Mouse (Mus musculus): ENCODE results near the gene Ankrd55. TPM values are rescaled to one million over a fixed set of nuclear protein-coding genes. Genes with fewer than 3 reads are reported as not detected.

Ankrd55 gene
- polyA plus RNA-seq, 1 experiment from 2014 or later = 1.3 TPM

DNA sequence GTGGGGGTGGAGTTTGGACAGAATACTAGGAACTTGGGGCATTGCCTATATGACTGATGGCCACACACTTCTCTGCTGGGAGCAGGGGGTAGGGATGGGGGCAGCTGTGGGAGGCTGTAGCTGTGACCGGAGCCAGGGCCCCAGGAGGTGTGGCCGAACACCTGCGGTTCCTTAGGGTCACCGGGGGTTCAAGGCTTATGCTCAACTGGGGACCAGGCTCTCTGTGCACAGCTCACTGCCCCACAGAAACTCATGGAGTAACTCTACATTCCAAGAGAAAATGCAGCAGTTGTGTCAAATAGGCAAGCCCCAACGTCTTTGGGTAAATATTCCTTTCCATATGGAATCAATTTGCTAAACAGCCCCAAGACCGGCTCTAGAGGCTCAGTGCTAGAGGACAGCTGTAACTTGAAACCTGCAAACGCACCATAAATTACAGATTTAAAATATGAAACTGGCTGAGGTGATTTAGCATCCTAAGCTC, 58.5 kb downstream of the Ankrd55 start:
- Histone ChIP-seq H3K4me2 (no peak overlapping the region), H3K36me3 (ENCODE audit: poor library complexity, severe bottlenecking) (no peaks in the 10 kb centered on the region), H3K4me3 (no peak overlapping the region), H3K4me1 (no peaks in the 10 kb centered on the region), H3K9ac (no peak overlapping the region), H3K27ac (no peak overlapping the region), H3K9me3 (replicated peaks) (no peaks in the 10 kb centered on the region), H3K27me3 (no peaks in the 10 kb centered on the region)
- 71% methylated on average over 7 of the region's 7 CpGs for WGBS
- no peak for ATAC-seq

DNA sequence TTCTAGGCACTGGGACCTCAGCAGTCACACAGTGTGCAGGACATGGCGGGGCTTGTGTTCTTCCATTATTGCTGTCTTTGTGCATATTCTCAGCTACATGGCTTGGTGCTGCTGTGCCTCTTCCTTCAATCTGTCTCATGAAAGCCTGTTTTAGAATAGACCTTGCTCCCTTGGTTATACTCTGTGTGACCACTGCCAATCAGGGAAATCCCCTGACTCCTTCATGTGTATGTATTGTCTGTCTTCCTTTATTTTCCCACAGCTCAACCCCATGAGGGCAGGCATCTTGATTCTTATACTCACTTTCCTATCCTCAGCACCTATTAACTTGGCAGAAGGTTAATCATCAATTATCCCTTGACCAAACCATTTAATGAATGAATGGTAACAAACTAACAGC, 60.0 kb downstream of the Ankrd55 start:
- Histone ChIP-seq H3K4me3 (no peak overlapping the region), H3K4me2 (no peak overlapping the region), H3K27me3 (no peaks in the 10 kb centered on the region), H3K36me3 (ENCODE audit: poor library complexity, severe bottlenecking) (no peaks in the 10 kb centered on the region), H3K4me1 (no peaks in the 10 kb centered on the region), H3K9me3 (replicated peaks) (no peaks in the 10 kb centered on the region), H3K9ac (no peak overlapping the region), H3K27ac (no peak overlapping the region)
- ATAC-seq = no peak
- WGBS = 94% methylated on average over 1 of the region's 1 CpGs

DNA sequence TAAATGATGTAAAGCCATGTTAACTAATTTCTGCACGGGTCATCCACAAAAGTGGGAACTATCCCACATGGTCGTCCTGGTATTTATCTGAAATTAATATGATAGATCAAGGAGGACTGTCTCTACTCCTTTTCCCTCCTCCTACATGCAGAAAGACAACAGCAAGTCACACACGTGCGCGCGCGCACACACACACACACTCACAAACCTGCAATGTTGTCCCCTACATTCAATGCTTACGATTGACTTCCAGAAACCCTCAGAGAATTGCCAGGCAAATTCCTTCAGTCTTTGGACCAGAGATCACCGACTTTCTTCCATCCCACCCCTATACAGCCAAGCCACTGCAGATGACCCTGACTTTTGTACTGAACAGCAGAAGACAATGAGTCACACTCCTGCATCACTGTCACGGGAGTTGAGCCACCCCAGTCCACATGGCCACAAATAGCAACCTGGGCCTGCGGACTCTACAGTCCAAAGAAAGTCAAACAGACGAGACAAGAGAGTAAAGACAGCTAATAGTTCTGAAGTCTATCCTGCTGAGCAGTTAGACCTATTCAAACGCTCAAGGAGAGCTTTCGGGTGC, 60.7 kb downstream of the Ankrd55 start:
- Histone ChIP-seq H3K9ac (no peak overlapping the region), H3K9me3 (replicated peaks) (no peaks in the 10 kb centered on the region), H3K36me3 (ENCODE audit: poor library complexity, severe bottlenecking) (no peaks in the 10 kb centered on the region), H3K4me1 (peaks cover 4% of the 10 kb centered on the region), H3K27me3 (no peaks in the 10 kb centered on the region), H3K4me3 (no peak overlapping the region), H3K4me2 (no peak overlapping the region), H3K27ac (no peak overlapping the region)
- WGBS = 92% methylated on average over 14 of the region's 14 CpGs
- ATAC-seq = no peak

DNA sequence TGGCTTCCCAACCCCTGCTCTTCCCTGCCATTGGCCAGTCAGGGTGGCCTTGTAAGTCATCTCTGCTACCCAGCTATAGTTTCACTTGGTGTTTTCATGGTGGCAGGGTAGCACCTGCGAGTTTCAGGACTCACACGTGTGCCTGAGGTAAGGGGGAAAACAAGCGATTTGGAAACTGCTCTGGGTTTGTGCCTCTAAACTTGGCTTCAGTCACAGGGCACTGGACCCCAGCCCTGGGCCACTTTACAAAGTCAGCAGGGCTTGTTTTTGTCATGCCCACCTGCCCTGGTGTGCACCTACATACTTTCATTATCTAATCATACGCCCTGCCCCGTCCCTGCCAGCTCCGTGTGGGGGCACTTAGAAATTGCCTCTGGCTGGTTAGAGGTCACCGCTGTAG, 61.2 kb downstream of the Ankrd55 start:
- 93% methylated on average over 7 of the region's 7 CpGs for WGBS
- ATAC-seq = no peak
- no peak overlapping the region for H3K4me3 ChIP-seq

DNA sequence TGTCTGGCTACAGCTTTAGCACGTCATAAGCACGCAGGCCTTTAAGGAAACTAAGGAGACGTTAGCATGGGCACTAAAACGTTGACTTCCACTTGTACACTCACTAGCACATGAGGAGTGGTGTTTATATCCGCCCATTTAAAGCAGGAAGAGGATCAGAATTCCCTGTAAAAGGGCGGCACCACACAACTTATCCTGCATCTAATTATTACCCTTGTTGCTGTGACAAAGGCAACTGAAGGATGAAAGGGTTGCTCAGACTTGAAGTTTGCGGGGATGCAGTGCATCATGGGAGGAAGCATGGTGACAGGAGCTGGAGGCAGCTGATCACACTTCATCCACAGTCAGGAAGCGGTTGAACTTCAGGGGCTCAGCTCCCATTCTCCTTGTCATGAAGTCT, 63.7 kb downstream of the Ankrd55 start:
- 76% methylated on average over 8 of the region's 8 CpGs for WGBS
- no peak overlapping the region for H3K9ac ChIP-seq
- peaks cover 18% of the 10 kb centered on the region for H3K4me1 ChIP-seq
- no peak overlapping the region for H3K27ac ChIP-seq
- H3K4me3 ChIP-seq = no peak overlapping the region
- no peaks in the 10 kb centered on the region for H3K36me3 ChIP-seq (ENCODE audit: poor library complexity, severe bottlenecking)
- H3K4me2 ChIP-seq = no peak overlapping the region
- no peak for ATAC-seq
- no peaks in the 10 kb centered on the region for H3K27me3 ChIP-seq
- no peaks in the 10 kb centered on the region for H3K9me3 ChIP-seq (replicated peaks)

More for the DNA sequence above, 61.2 kb downstream of the Ankrd55 start:
- H3K4me2 ChIP-seq = no peak overlapping the region
- no peak overlapping the region for H3K27ac ChIP-seq
- H3K4me1 ChIP-seq = peaks cover 9% of the 10 kb centered on the region
- H3K27me3 ChIP-seq = no peaks in the 10 kb centered on the region
- no peaks in the 10 kb centered on the region for H3K36me3 ChIP-seq (ENCODE audit: poor library complexity, severe bottlenecking)
- no peak overlapping the region for H3K9ac ChIP-seq
- no peaks in the 10 kb centered on the region for H3K9me3 ChIP-seq (replicated peaks)

DNA sequence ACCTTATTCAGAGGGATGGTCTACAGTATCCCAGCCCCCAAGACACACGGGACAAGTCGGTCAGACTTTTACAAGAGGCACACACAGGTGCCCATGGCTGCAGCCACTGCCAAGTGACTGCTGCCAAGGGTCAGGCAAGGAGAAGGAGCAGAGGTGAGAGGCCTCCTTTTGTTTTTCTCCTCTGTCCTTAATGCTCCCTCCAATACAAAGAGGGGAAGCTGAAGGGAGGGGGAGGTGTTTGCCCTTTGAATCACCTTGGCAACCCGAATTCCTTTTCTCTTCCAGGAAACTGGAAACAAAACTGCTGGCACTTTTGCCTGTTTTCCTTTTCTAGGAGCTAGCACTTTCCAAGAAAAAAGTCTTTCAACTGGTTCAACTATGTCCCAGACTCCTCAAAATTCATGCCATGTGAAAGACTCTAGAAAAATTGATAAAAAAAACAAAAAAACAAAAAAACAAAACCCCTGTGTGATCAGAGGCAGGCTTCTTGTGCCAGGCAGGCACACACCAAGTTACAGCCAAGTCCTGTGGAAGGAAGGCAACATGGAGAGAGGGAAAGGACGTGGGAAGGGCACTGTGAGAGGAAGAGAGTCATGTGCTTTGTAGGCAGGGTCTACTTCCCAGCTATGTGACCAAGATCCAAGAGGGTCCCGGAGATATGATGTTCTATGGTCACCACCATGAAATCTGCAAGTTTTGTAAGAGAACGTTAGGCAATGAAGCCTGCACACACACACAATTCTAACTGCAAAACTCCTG, 66.0 kb downstream of the Ankrd55 start:
- ATAC-seq = 0 out of 2 replicates have a peak, but pooled peaks have one; percentile 19

DNA sequence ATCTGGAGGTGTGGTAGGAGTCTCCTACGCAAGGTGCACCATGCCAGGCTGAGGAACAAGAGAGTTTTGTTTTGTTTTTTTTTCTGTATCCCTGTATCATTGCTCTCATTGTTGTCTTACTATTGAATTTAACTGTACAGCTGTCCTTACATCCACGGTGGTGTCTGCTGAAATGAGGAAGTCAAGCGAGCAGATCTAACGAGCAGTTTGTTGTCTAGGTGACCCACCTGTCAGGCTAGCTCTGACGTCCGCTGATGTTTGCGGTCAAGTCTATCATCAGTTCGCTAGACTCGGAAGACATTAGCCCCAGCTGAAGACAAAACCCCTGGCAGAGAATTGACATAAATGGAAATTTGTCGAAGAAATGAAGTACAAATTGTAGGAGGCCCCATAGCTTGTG, 66.7 kb downstream of the Ankrd55 start:
- H3K9ac ChIP-seq = no peak overlapping the region
- no peaks in the 10 kb centered on the region for H3K27me3 ChIP-seq
- H3K4me1 ChIP-seq = peaks cover 18% of the 10 kb centered on the region
- H3K27ac ChIP-seq = no peak overlapping the region
- H3K36me3 ChIP-seq (ENCODE audit: poor library complexity, severe bottlenecking) = no peaks in the 10 kb centered on the region
- no peak for ATAC-seq
- H3K4me2 ChIP-seq = no peak overlapping the region
- WGBS = 64% methylated on average over 10 of the region's 10 CpGs
- no peak overlapping the region for H3K4me3 ChIP-seq
- no peaks in the 10 kb centered on the region for H3K9me3 ChIP-seq (replicated peaks)

More for the DNA sequence above, 66.0 kb downstream of the Ankrd55 start:
- H3K9me3 ChIP-seq (replicated peaks) = no peaks in the 10 kb centered on the region
- H3K4me3 ChIP-seq = no peak overlapping the region
- no peak overlapping the region for H3K9ac ChIP-seq
- H3K4me2 ChIP-seq = no peak overlapping the region
- no peak overlapping the region for H3K27ac ChIP-seq
- no peaks in the 10 kb centered on the region for H3K36me3 ChIP-seq (ENCODE audit: poor library complexity, severe bottlenecking)
- H3K27me3 ChIP-seq = no peaks in the 10 kb centered on the region
- H3K4me1 ChIP-seq = peaks cover 18% of the 10 kb centered on the region
- 32% methylated on average over 6 of the region's 6 CpGs for WGBS

DNA sequence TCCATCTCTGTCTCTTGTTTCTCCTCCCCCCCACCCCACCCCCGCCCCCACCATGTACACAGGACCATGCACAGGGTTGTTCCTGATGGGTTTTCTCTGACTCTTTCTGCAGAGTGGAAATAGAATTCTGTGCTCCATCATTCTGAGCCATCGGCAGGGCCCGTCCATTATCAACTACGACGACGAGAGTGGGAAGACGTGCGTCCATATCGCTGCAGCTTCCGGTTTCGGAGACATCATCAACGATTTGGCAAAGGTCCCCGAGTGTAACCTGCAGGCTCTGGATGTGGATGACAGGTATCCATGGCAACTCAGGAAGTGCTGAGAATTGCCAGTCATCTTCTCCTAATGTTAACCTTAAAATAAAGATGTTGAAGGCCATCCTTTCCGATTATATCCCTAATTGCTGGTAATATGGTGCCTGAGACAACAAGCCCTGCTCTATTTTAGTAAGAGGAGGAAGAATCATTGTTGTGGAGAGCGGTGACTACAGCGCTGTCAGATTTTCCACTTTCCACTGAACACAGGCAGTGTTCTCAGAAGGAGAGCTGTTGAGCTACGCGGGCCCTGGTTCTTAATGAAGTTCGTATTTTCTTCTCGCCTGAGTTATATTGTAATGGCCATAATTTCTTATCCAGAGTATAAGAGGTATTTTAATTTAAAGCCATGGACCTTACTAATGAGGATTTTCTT, 67.7 kb downstream of the Ankrd55 start:
- WGBS = 83% methylated on average over 20 of the region's 20 CpGs

DNA sequence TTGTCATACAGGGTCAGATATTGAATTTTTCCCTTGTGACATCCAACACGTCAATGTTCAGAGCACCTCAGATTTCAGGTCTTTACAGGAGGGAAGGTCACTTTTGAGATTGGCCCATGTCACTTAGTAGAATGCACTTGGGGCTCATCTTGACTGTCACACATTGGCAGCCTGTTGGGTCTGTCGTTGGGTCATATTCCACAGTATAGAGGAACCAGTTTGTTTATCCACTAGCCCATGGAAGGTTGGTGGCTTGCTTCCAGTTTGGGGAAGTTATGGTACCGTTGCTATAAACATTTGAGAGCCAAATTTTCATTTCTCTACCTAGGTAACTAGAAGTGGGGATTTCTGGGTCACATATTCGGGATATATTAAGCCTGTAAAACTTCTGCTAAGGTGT, 73.3 kb downstream of the Ankrd55 start:
- no peak overlapping the region for H3K4me2 ChIP-seq
- 95% methylated on average over 4 of the region's 4 CpGs for WGBS
- ATAC-seq = no peak
- no peaks in the 10 kb centered on the region for H3K9me3 ChIP-seq (replicated peaks)
- H3K9ac ChIP-seq = no peak overlapping the region
- no peak overlapping the region for H3K27ac ChIP-seq
- H3K4me1 ChIP-seq = no peaks in the 10 kb centered on the region
- no peak overlapping the region for H3K4me3 ChIP-seq
- H3K36me3 ChIP-seq (ENCODE audit: poor library complexity, severe bottlenecking) = no peaks in the 10 kb centered on the region
- no peaks in the 10 kb centered on the region for H3K27me3 ChIP-seq

More for the DNA sequence above, 67.7 kb downstream of the Ankrd55 start:
- Histone ChIP-seq H3K4me2 (no peak overlapping the region), H3K9me3 (replicated peaks) (no peaks in the 10 kb centered on the region), H3K36me3 (ENCODE audit: poor library complexity, severe bottlenecking) (no peaks in the 10 kb centered on the region), H3K27me3 (no peaks in the 10 kb centered on the region), H3K4me1 (peaks cover 18% of the 10 kb centered on the region), H3K9ac (no peak overlapping the region), H3K27ac (no peak overlapping the region), H3K4me3 (no peak overlapping the region)
- ATAC-seq = no peak

DNA sequence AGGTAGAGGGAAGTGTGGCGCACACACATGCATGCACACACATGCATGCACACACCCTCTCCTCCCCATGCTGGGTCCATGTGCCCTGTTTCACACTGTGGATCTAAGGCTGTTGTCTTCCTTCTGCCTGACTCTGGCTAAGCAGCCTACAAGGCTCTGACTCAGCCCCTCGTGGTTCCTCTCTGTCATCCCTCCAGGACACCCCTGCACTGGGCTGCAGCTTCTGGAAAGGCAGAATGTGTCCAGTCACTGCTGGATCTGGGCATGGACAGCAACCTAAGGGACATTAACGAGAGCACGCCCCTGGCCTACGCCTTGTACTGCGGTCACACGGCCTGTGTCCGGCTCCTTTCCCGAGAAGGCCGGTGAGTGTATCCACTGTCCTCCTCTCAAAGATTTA, 75.0 kb downstream of the Ankrd55 start:
- Histone ChIP-seq H3K4me1 (no peaks in the 10 kb centered on the region), H3K4me2 (no peak overlapping the region), H3K9ac (no peak overlapping the region), H3K9me3 (replicated peaks) (no peaks in the 10 kb centered on the region), H3K36me3 (ENCODE audit: poor library complexity, severe bottlenecking) (no peaks in the 10 kb centered on the region), H3K27ac (no peak overlapping the region), H3K4me3 (no peak overlapping the region), H3K27me3 (no peaks in the 10 kb centered on the region)
- no peak for ATAC-seq
- 89% methylated on average over 10 of the region's 10 CpGs for WGBS

DNA sequence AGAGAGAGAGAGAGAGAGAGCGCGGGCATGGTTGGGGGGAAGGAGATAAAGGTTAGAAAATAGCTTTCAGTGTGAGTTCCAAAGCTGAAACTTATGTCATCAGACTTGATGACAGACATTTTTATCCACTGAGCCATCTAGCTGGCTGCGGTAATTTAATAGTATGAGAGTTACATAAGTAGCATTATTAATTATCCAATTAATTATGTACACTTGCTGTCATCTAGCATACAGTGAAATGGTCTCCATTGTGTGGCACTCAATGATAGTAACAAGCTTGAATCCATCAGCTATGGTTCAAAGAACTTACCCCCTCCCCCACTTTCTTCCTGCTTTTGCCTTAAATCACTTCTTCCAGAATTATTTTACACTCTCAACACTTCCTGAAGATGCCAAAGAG, 75.5 kb downstream of the Ankrd55 start:
- Histone ChIP-seq H3K4me2 (no peak overlapping the region), H3K9ac (no peak overlapping the region), H3K4me3 (no peak overlapping the region), H3K36me3 (ENCODE audit: poor library complexity, severe bottlenecking) (no peaks in the 10 kb centered on the region), H3K27me3 (no peaks in the 10 kb centered on the region), H3K4me1 (no peaks in the 10 kb centered on the region), H3K27ac (no peak overlapping the region), H3K9me3 (replicated peaks) (no peaks in the 10 kb centered on the region)
- ATAC-seq = no peak
- WGBS = 93% methylated on average over 3 of the region's 3 CpGs

DNA sequence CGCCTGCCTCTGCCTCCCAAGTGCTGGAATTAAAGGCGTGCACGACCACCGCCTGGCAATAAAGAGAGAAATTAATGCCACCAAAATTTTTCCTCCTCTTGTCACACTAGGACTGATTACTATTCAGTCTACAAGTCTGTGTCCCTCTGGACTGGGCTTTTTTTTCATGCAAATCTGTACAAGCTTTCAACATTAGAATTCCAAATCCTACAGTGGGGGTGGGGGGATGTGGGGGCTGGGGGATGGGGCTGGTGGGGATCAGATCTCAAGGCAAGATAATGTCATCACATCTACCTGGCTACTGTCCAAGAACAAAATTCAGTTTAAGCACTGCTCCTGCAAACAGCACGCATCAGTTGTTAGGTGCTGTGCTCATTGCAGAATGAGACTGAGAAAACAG, 76.4 kb downstream of the Ankrd55 start:
- H3K9me3 ChIP-seq (replicated peaks) = no peaks in the 10 kb centered on the region
- no peaks in the 10 kb centered on the region for H3K36me3 ChIP-seq (ENCODE audit: poor library complexity, severe bottlenecking)
- H3K4me2 ChIP-seq = no peak overlapping the region
- no peaks in the 10 kb centered on the region for H3K27me3 ChIP-seq
- no peak overlapping the region for H3K27ac ChIP-seq
- ATAC-seq = no peak
- no peak overlapping the region for H3K4me3 ChIP-seq
- H3K4me1 ChIP-seq = no peaks in the 10 kb centered on the region
- no peak overlapping the region for H3K9ac ChIP-seq
- 73% methylated on average over 5 of the region's 5 CpGs for WGBS

Data from forebrain, embryonic 13.5 days (tissue).